In genomic region chr12:75839083-75839736, GRCm38 (mm10) we compare ENCODE assay signal across 15 mouse cellular contexts. TPM values are rescaled to one million over a fixed set of nuclear protein-coding genes. Genes with fewer than 3 reads are reported as not detected.
DNase-seq lines count a peak whose midpoint lies in the region; ATAC-seq and TF ChIP-seq lines count a peak whose summit lies in the region.
"Had no signal": no experiment of that assay in that cellular context is flagged by ENCODE, and none has a peak within 500 bp of the region (broad histone marks: within the 10 kb centered on the region; RNA-seq: fewer than 3 reads in every experiment).

No protein-coding gene starts in this region.

- no peak overlapping the region for H3K9ac ChIP-seq in heart, embryonic 12.5 days
- no peak overlapping the region for H3K9ac ChIP-seq in kidney, embryonic 15.5 days
- H3K9ac ChIP-seq: embryonic facial prominence, embryonic 13.5 days; hindbrain, embryonic 15.5 days had no signal

- intact Hi-C loops in left cerebral cortex, postnatal 14 days (cut with DNase I), result no loop called here
- intact Hi-C loops in left cerebral cortex, postnatal 4 days (cut with DNase I), result no loop called here

- TF ChIP-seq POLR2A in kidney, adult 2 months (IDR thresholded peaks at IDR 0.05; ENCODE audit: low read depth, low read length), result no peak
- no peak for TF ChIP-seq POLR2A in brain, embryonic 14.5 days (IDR thresholded peaks at IDR 0.05; ENCODE audit: borderline replicate concordance, extremely low read depth, insufficient read depth, insufficient read length, poor library complexity, severe bottlenecking)

- H3K9me3 ChIP-seq in heart, embryonic 12.5 days (replicated peaks), result no peaks in the 10 kb centered on the region
- H3K9me3 ChIP-seq in kidney, embryonic 15.5 days (replicated peaks), result no peaks in the 10 kb centered on the region
- H3K9me3 ChIP-seq: embryonic facial prominence, embryonic 13.5 days; forebrain, embryonic 10.5 days; G1E; hindbrain, embryonic 15.5 days had no signal

- peak overlapping the region; percentile 61 for H3K27ac ChIP-seq in heart, embryonic 12.5 days (ENCODE audit: poor library complexity, severe bottlenecking)
- H3K27ac ChIP-seq in kidney, adult 2 months (ENCODE audit: insufficient read depth, low read depth, low read length), result peak overlapping the region; percentile 98
- H3K27ac ChIP-seq in kidney, embryonic 15.5 days, result peak overlapping the region; percentile 79
- H3K27ac ChIP-seq: embryonic facial prominence, embryonic 13.5 days; forebrain, embryonic 10.5 days; hindbrain, embryonic 15.5 days; left cerebral cortex, adult 2 months had no signal

- no peak overlapping the region for H3K4me2 ChIP-seq in heart, embryonic 12.5 days
- H3K4me2 ChIP-seq in kidney, embryonic 15.5 days, result no peak overlapping the region
- H3K4me2 ChIP-seq: embryonic facial prominence, embryonic 13.5 days; hindbrain, embryonic 15.5 days had no signal

- no peak for DNase-seq in heart, adult 18-20 months
- peak; percentile 93 for DNase-seq in kidney, adult 2 months
- DNase-seq in kidney, adult 11 months, result no peak
- DNase-seq in brain, embryonic 14.5 days (ENCODE audit: low read depth), result peak; percentile 73
- no peak for DNase-seq in left cerebral cortex, postnatal 14 days (ENCODE audit: low spot score in 2 of 2)
- no peak for DNase-seq in left cerebral cortex, postnatal 4 days
- DNase-seq: gastrocnemius, postnatal 10 days; thymus, postnatal 14 days had no signal

- H3K4me3 ChIP-seq in heart, embryonic 12.5 days, result no peak overlapping the region
- H3K4me3 ChIP-seq in kidney, adult 2 months (ENCODE audit: insufficient read depth, low read depth, low read length), result no peak overlapping the region
- H3K4me3 ChIP-seq in kidney, embryonic 15.5 days (replicated peaks), result no peak overlapping the region
- H3K4me3 ChIP-seq: embryonic facial prominence, embryonic 13.5 days; forebrain, embryonic 10.5 days; hindbrain, embryonic 15.5 days; left cerebral cortex, adult 2 months had no signal

- WGBS in heart, embryonic 12.5 days, result 56% methylated on average over 11 of the region's 11 CpGs
- 23% methylated on average over 11 of the region's 11 CpGs for WGBS in kidney, adult 2 months
- WGBS in kidney, embryonic 15.5 days, result 34% methylated on average over 11 of the region's 11 CpGs

- no peaks in the 10 kb centered on the region for H3K36me3 ChIP-seq in heart, embryonic 12.5 days
- no peaks in the 10 kb centered on the region for H3K36me3 ChIP-seq in kidney, adult 2 months (ENCODE audit: control insufficient read depth, insufficient read depth, low read length)
- no peaks in the 10 kb centered on the region for H3K36me3 ChIP-seq in kidney, embryonic 15.5 days
- H3K36me3 ChIP-seq: embryonic facial prominence, embryonic 13.5 days; G1E; hindbrain, embryonic 15.5 days had no signal

- peaks cover 61% of the 10 kb centered on the region for H3K4me1 ChIP-seq in heart, embryonic 12.5 days (replicated peaks)
- H3K4me1 ChIP-seq in kidney, adult 2 months (ENCODE audit: control insufficient read depth, insufficient read depth, low read length), result peaks cover 59% of the 10 kb centered on the region
- peaks cover 75% of the 10 kb centered on the region for H3K4me1 ChIP-seq in kidney, embryonic 15.5 days

- ATAC-seq in heart, embryonic 12.5 days (ENCODE audit: insufficient number of reproducible peaks, low FRiP score), result no peak
- ATAC-seq in kidney, embryonic 15.5 days (replicated peaks; ENCODE audit: low FRiP score), result peak; percentile 40; the same call in 1 of the 2 replicates

- no peaks in the 10 kb centered on the region for H3K27me3 ChIP-seq in heart, embryonic 12.5 days (replicated peaks)
- H3K27me3 ChIP-seq in kidney, adult 2 months (replicated peaks; ENCODE audit: control insufficient read depth, insufficient read depth, low read length), result no peaks in the 10 kb centered on the region
- no peaks in the 10 kb centered on the region for H3K27me3 ChIP-seq in kidney, embryonic 15.5 days
- H3K27me3 ChIP-seq: hindbrain, embryonic 15.5 days had no signal

- TF ChIP-seq CTCF in kidney, adult 2 months (conservative IDR thresholded peaks at IDR 0.05; ENCODE audit: insufficient read depth, insufficient read length, low read depth, low read length), result no peak
- no peak for TF ChIP-seq CTCF in brain, embryonic 14.5 days (IDR thresholded peaks at IDR 0.05; ENCODE audit: borderline replicate concordance, extremely low read depth, insufficient read depth, insufficient read length)

RNA-seq across cellular contexts. Expression of gene Syne2, which starts 21.3 kb away (rescaled TPM):
- polyA plus RNA-seq in heart, embryonic 12.5 days (2016; fragmentation: Nextera tagmentation; extraction: Ambion mirVana), result 63.7 and 65.4 TPM in 2 replicates
- total RNA-seq in heart, adult 18-20 months (2021), result 10 to 100 TPM; 26.7 to 31.4 TPM
- 54.5 and 68.4 TPM in 2 replicates for polyA plus RNA-seq in kidney, adult 2 months (2012; rRNA removed)
- polyA plus RNA-seq in brain, embryonic 14.5 days (2012; rRNA removed), result 72.9 and 96.0 TPM in 2 replicates
- 60.2 and 60.9 TPM in 2 replicates for polyA plus RNA-seq in kidney, embryonic 15.5 days (2015; fragmentation: Nextera tagmentation; extraction: Ambion mirVana)
- total RNA-seq in left cerebral cortex, postnatal 14 days (2021), result 10 to 100 TPM; 21.6 to 22.7 TPM
- total RNA-seq in left cerebral cortex, postnatal 4 days (2021), result 10 to 100 TPM; 37.6 to 43.8 TPM
- polyA plus RNA-seq: G1E had no signal

Comparison
In these comparisons a context has a peak if more than half of its experiments do, and no peak if none do; other contexts are left out.
1. DNase-seq: peak in kidney, adult 2 months (single experiment) and brain, embryonic 14.5 days (single experiment); none in heart, adult 18-20 months (0 of 2), kidney, adult 11 months (single experiment), left cerebral cortex, postnatal 14 days (0 of 2) and left cerebral cortex, postnatal 4 days (single experiment).
2. Peak in every context shown above with its lines, with median percentiles within 50 percentile points of each other: H3K27ac ChIP-seq.